Comparison of ENCODE assay signal across 13 mouse cellular contexts in the genomic region with DNA sequence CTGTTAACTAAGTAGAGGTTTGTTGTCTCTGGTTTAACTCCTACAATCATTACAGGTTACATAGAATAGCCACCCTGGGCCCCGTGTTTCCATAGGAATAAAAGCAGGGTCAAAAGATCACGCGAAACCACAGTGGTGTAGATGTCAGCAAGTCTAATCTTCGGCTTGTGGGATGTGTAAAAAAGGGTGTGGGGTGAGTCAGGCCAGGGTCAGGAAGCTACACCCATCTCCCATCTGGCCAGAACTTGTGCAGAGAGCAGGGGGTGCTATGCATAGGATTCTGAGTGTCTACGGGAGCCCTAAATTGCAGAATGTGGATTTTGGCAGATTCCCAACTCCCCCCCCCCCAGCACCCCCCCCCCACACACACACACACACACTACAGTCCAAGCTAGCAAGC. TPM values are rescaled to one million over a fixed set of nuclear protein-coding genes. Genes with fewer than 3 reads are reported as not detected.
DNase-seq lines count a peak whose midpoint lies in the region; ATAC-seq and TF ChIP-seq lines count a peak whose summit lies in the region.
"Had no signal": no experiment of that assay in that cellular context is flagged by ENCODE, and none has a peak within 500 bp of the region (broad histone marks: within the 10 kb centered on the region; RNA-seq: fewer than 3 reads in every experiment).

No protein-coding gene starts in this region.

- peak overlapping the region; percentile 78; the same call in 1 of the 2 replicates for H3K27ac ChIP-seq in layer of hippocampus, adult 2 months
- H3K27ac ChIP-seq in brown adipose tissue, adult 24 weeks (replicated peaks; ENCODE audit: low read depth, low read length): peak overlapping the region; percentile 13; the same call in 1 of the 2 replicates
- no peak overlapping the region for H3K27ac ChIP-seq in intestine, embryonic 14.5 days (ENCODE audit: low read depth)
- H3K27ac ChIP-seq in forebrain, postnatal 0 days (ENCODE audit: low read depth, low read length): no peak overlapping the region
- H3K27ac ChIP-seq: limb, embryonic 12.5 days had no signal

- H3K27me3 ChIP-seq in intestine, embryonic 14.5 days (replicated peaks; ENCODE audit: control insufficient read depth, insufficient read depth, low read length): no peaks in the 10 kb centered on the region
- no peaks in the 10 kb centered on the region for H3K27me3 ChIP-seq in forebrain, postnatal 0 days (ENCODE audit: insufficient read depth, low read length)
- H3K27me3 ChIP-seq: limb, embryonic 12.5 days had no signal

- 51% methylated on average over 5 of the region's 5 CpGs for WGBS in intestine, embryonic 14.5 days
- WGBS in forebrain, postnatal 0 days: 80% methylated on average over 5 of the region's 5 CpGs

- H3K4me2 ChIP-seq in intestine, embryonic 14.5 days (ENCODE audit: low read length): peak overlapping the region; percentile 18; the same call in 1 of the 2 replicates
- no peak overlapping the region for H3K4me2 ChIP-seq in forebrain, postnatal 0 days (ENCODE audit: low read depth)
- H3K4me2 ChIP-seq: limb, embryonic 12.5 days had no signal

- intact Hi-C loops in heart, postnatal 36 days (cut with DNase I): no loop called here

- no peak for TF ChIP-seq CTCF in layer of hippocampus, adult 2 months (conservative IDR thresholded peaks at IDR 0.05)
- TF ChIP-seq CTCF in forebrain, postnatal 0 days (IDR thresholded peaks at IDR 0.05; ENCODE audit: low read depth): no peak

- H3K9me3 ChIP-seq in intestine, embryonic 14.5 days (ENCODE audit: control insufficient read depth, low read length): no peaks in the 10 kb centered on the region
- H3K9me3 ChIP-seq in forebrain, postnatal 0 days (ENCODE audit: low read length): no peaks in the 10 kb centered on the region
- H3K9me3 ChIP-seq: limb, embryonic 12.5 days had no signal

- H3K4me1 ChIP-seq in brown adipose tissue, adult 24 weeks (ENCODE audit: control insufficient read depth, insufficient read depth, insufficient read length, low read length): peaks cover 23% of the 10 kb centered on the region
- peaks cover 5% of the 10 kb centered on the region; the same call in 1 of the 2 replicates for H3K4me1 ChIP-seq in intestine, embryonic 14.5 days (replicated peaks; ENCODE audit: control insufficient read depth, insufficient read depth, low read length)
- no peaks in the 10 kb centered on the region for H3K4me1 ChIP-seq in forebrain, postnatal 0 days (ENCODE audit: insufficient read depth)

- H3K9ac ChIP-seq in intestine, embryonic 14.5 days (ENCODE audit: low read length): no peak overlapping the region
- no peak overlapping the region for H3K9ac ChIP-seq in forebrain, postnatal 0 days
- H3K9ac ChIP-seq: limb, embryonic 12.5 days had no signal

- peak; percentile 24 to 59 for DNase-seq in heart, adult 18-20 months
- DNase-seq in heart, postnatal 36 days: no peak
- no peak for DNase-seq in layer of hippocampus, adult 2 months (ENCODE audit: low spot score in 2 of 2)
- no peak for DNase-seq in layer of hippocampus, adult 8-10 months (ENCODE audit: low spot score in 2 of 2)
- no peak for DNase-seq in intestine, embryonic 14.5 days (ENCODE audit: low spot score)
- no peak for DNase-seq in forebrain, postnatal 0 days
- no peak for DNase-seq in spleen, postnatal 36 days (ENCODE audit: low spot score in 2 of 2)
- DNase-seq: adrenal gland, postnatal 10 days; layer of hippocampus, postnatal 36 days had no signal

- H3K4me3 ChIP-seq in layer of hippocampus, adult 2 months: peak overlapping the region; percentile 46; the same call in 1 of the 2 replicates
- peak overlapping the region; percentile 44 for H3K4me3 ChIP-seq in brown adipose tissue, adult 24 weeks (ENCODE audit: insufficient read depth, low read depth, low read length)
- H3K4me3 ChIP-seq in intestine, embryonic 14.5 days (ENCODE audit: low read depth, low read length): no peak overlapping the region
- no peak overlapping the region for H3K4me3 ChIP-seq in forebrain, postnatal 0 days (ENCODE audit: low read depth, low read length)
- H3K4me3 ChIP-seq: limb, embryonic 12.5 days had no signal

- no peak for ATAC-seq in intestine, embryonic 14.5 days (replicated peaks; ENCODE audit: low FRiP score, low TSS enrichment, low read depth)
- ATAC-seq in forebrain, postnatal 0 days: no peak
- ATAC-seq: inflammation-experienced regulatory T-cells, adult 6 months had no signal

- H3K36me3 ChIP-seq in intestine, embryonic 14.5 days (ENCODE audit: control insufficient read depth, insufficient read depth, low read length): no peaks in the 10 kb centered on the region
- no peaks in the 10 kb centered on the region for H3K36me3 ChIP-seq in forebrain, postnatal 0 days (ENCODE audit: insufficient read depth)
- H3K36me3 ChIP-seq: limb, embryonic 12.5 days had no signal

RNA-seq across cellular contexts. Expression of gene Rasgrp3, which starts 2.5 kb away (rescaled TPM):
- total RNA-seq in heart, adult 18-20 months (2021): 10 to 100 TPM; 20.2 to 29.6 TPM
- total RNA-seq in heart, postnatal 36 days (2021): 10 to 100 TPM; 23.3 TPM
- total RNA-seq in layer of hippocampus, adult 2 months (2021): 10 to 100 TPM in 1 of 2 experiments, 1 to 10 TPM in 1; 8.3 to 10.5 TPM
- 10 to 100 TPM; 13.7 to 31.8 (median 24.5) TPM for total RNA-seq in layer of hippocampus, adult 8-10 months (2022)
- 5.4 and 7.1 TPM in 2 replicates for polyA plus RNA-seq in brown adipose tissue, adult 24 weeks (2012; ENCODE audit: insufficient read depth, insufficient read length, missing spikeins)
- polyA plus RNA-seq in intestine, embryonic 14.5 days (2014; fragmentation: Nextera tagmentation; extraction: Ambion mirVana): 16.2 and 19.4 TPM in 2 replicates
- 5.5 and 13.8 TPM in 2 replicates for total RNA-seq in forebrain, postnatal 0 days (2014; rRNA removed)
- polyA plus RNA-seq in forebrain, postnatal 0 days (2015; fragmentation: Nextera tagmentation; extraction: Ambion mirVana): 4.4 and 4.5 TPM in 2 replicates
- total RNA-seq: common myeloid progenitor, adult 5-6 weeks had no signal

Comparison
In these comparisons a context has a peak if more than half of its experiments do, and no peak if none do; other contexts are left out.
1. DNase-seq: peak in heart, adult 18-20 months (2 of 2); none in heart, postnatal 36 days (0 of 2), layer of hippocampus, adult 2 months (0 of 2), layer of hippocampus, adult 8-10 months (0 of 2), intestine, embryonic 14.5 days (single experiment), forebrain, postnatal 0 days (single experiment) and spleen, postnatal 36 days (0 of 2).
2. H3K27ac ChIP-seq: peak in layer of hippocampus, adult 2 months (single experiment) and brown adipose tissue, adult 24 weeks (single experiment); none in intestine, embryonic 14.5 days (single experiment) and forebrain, postnatal 0 days (single experiment).
3. H3K4me3 ChIP-seq: peak in layer of hippocampus, adult 2 months (single experiment) and brown adipose tissue, adult 24 weeks (single experiment); none in intestine, embryonic 14.5 days (single experiment) and forebrain, postnatal 0 days (single experiment).